Mouse (Mus musculus): ENCODE results near the gene Hnrnpu.

DNA sequence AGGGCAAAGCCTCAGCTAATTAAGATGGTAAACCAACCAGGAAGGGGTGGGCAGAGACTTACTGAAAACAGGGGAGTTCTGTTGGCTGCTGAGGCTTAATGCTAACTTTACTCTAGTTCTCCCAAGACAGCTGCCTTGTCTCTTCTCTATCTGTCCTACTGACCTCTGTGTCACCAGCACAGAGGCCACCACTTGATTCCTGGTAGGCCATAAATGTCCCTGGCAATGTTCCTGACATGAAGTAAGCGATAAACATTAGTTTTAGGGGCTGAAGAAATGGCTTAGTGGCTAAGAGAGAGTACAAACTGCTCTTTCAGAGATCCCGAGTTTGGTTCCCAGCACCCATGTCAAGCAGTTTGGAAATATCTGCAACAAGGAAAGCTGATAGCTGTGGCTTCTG, 39.3 kb upstream of the Hnrnpu start:
- TF ChIP-seq GATA1 (IDR thresholded peaks at IDR 0.05; ENCODE audit: low read length): no peak
- no peak for TF ChIP-seq TAL1 (IDR thresholded peaks at IDR 0.05; ENCODE audit: low read length)
